In the genomic region with DNA sequence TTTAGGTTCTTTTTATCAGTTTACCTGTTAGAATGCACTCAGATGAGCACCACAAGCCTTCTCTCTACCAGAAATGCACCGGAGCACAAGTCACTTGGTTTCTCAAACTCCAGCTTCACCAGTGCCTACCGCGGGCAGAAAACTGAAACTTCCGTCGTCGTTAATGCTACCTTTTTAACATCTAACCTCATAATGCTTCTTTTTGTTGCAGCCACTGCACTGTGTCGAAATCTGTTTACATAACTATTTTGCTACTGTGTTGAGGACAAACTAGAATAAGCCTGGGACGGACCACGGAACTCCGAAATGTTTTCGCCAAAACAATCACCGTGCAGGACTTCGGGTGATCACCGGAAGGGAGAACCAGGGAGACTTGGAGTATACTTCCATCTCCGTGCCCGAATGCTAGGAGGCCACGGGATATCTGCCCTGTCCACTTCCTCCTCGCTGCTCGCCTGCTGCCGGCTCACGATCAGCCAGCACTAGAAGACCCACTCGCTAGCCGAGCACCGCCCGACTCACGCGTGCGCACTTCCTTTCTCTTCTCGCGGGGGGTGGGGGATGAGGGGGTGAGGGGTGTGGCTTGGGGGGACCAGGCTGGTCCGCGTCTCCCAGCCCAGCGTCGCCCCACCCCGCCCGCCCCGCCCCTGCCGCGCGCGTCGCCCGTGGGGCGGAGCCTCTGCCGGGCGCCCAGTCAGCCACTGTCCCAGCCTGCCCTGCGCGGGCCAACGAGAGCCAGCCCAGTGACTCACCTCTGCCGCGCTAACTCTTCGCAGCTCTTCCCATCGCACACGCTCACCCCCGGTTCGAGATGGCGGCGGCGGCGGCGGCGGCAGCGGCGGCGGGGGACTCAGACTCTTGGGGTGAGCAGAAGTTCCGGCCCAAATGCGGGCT, we compare ENCODE assay signal across 8 mouse cellular contexts. TPM values are rescaled to one million over a fixed set of nuclear protein-coding genes. Genes with fewer than 3 reads are reported as not detected.
DNase-seq lines count a peak whose midpoint lies in the region; ATAC-seq and TF ChIP-seq lines count a peak whose summit lies in the region.

Eif3j1 (plus strand) TSS at position 685 of the 894 bp plus-strand sequence.

- under 1% methylated on average over 48 of the region's 67 CpGs for WGBS in embryonic facial prominence, embryonic 13.5 days
- under 1% methylated on average over 64 of the region's 67 CpGs for WGBS in heart, adult 2 months
- WGBS in limb, embryonic 13.5 days, result under 1% methylated on average over 43 of the region's 67 CpGs
- under 1% methylated on average over 39 of the region's 67 CpGs for WGBS in midbrain, embryonic 16.5 days

- peak; percentile 88 for DNase-seq in 3134 (ENCODE audit: extremely low read depth, insufficient read length, low spot score)
- peak; percentile 92 to 94 for DNase-seq in adrenal gland, postnatal 36 days
- peak; percentile 92 to 94 for DNase-seq in heart, adult 2 months
- peak; percentile 81 to 87 for DNase-seq in kidney, adult 8-10 months
- peak; percentile 84 to 92 for DNase-seq in spleen, postnatal 10 days (ENCODE audit: low spot score in 2 of 2)

- ATAC-seq in embryonic facial prominence, embryonic 13.5 days (ENCODE audit: insufficient number of reproducible peaks, insufficient read depth, low FRiP score, low TSS enrichment, low read depth), result peak; percentile 100
- ATAC-seq in limb, embryonic 13.5 days (ENCODE audit: low FRiP score, low read depth), result peak; percentile 99
- ATAC-seq in midbrain, embryonic 16.5 days, result peak; percentile 100

- H3K9ac ChIP-seq in embryonic facial prominence, embryonic 13.5 days, result peak within 1 kb of the TSS; percentile 94
- peak within 1 kb of the TSS; percentile 84 for H3K9ac ChIP-seq in heart, adult 2 months (ENCODE audit: low read depth, low read length)
- peak within 1 kb of the TSS; percentile 96 for H3K9ac ChIP-seq in limb, embryonic 13.5 days
- peak within 1 kb of the TSS; percentile 86 for H3K9ac ChIP-seq in midbrain, embryonic 16.5 days (ENCODE audit: low read depth, low read length)

- H3K27ac ChIP-seq in embryonic facial prominence, embryonic 13.5 days, result peak within 1 kb of the TSS; percentile 88
- H3K27ac ChIP-seq in heart, adult 2 months, result peak within 1 kb of the TSS; percentile 98
- H3K27ac ChIP-seq in limb, embryonic 13.5 days, result peak within 1 kb of the TSS; percentile 89
- H3K27ac ChIP-seq in midbrain, embryonic 16.5 days (ENCODE audit: low read length), result peak within 1 kb of the TSS; percentile 80

- H3K36me3 ChIP-seq in embryonic facial prominence, embryonic 13.5 days, result peaks cover 5% of the 10 kb centered on the region; the same call in 1 of the 2 replicates
- H3K36me3 ChIP-seq in heart, adult 2 months (ENCODE audit: control insufficient read depth, insufficient read depth, low read length), result peaks cover 20% of the 10 kb centered on the region
- peaks cover 11% of the 10 kb centered on the region; the same call in 1 of the 2 replicates for H3K36me3 ChIP-seq in limb, embryonic 13.5 days
- no peaks in the 10 kb centered on the region for H3K36me3 ChIP-seq in midbrain, embryonic 16.5 days (ENCODE audit: control insufficient read depth, insufficient read depth, low read length)

- TF ChIP-seq POLR2A in heart, adult 2 months (IDR thresholded peaks at IDR 0.05; ENCODE audit: insufficient read depth, low read depth, low read length), result peak; percentile 100

- H3K4me3 ChIP-seq in embryonic facial prominence, embryonic 13.5 days, result peak within 1 kb of the TSS; percentile 93
- H3K4me3 ChIP-seq in heart, adult 2 months, result peak within 1 kb of the TSS; percentile 97
- H3K4me3 ChIP-seq in limb, embryonic 13.5 days, result peak within 1 kb of the TSS; percentile 98
- peak within 1 kb of the TSS; percentile 89 for H3K4me3 ChIP-seq in midbrain, embryonic 16.5 days (ENCODE audit: low read depth, low read length)

- TF ChIP-seq EP300 in heart, adult 2 months (IDR thresholded peaks at IDR 0.05; ENCODE audit: insufficient read depth, low read depth, low read length), result peak; percentile 69

- H3K4me1 ChIP-seq in embryonic facial prominence, embryonic 13.5 days, result peaks cover 13% of the 10 kb centered on the region; the same call in 1 of the 2 replicates
- H3K4me1 ChIP-seq in heart, adult 2 months (ENCODE audit: control insufficient read depth, insufficient read depth, low read length), result peaks cover 5% of the 10 kb centered on the region
- peaks cover 15% of the 10 kb centered on the region for H3K4me1 ChIP-seq in limb, embryonic 13.5 days
- peaks cover 17% of the 10 kb centered on the region for H3K4me1 ChIP-seq in midbrain, embryonic 16.5 days (ENCODE audit: control insufficient read depth, insufficient read depth, low read length)

- TF ChIP-seq CTCF in heart, adult 2 months (IDR thresholded peaks at IDR 0.05), result no peak

- H3K79me2 ChIP-seq in heart, adult 2 months (replicated peaks; ENCODE audit: control insufficient read depth, insufficient read depth, low read length), result no peaks in the 10 kb centered on the region

- no peaks in the 10 kb centered on the region for H3K27me3 ChIP-seq in embryonic facial prominence, embryonic 13.5 days
- H3K27me3 ChIP-seq in heart, adult 2 months (ENCODE audit: control insufficient read depth, insufficient read depth, low read length), result no peaks in the 10 kb centered on the region
- H3K27me3 ChIP-seq in limb, embryonic 13.5 days, result no peaks in the 10 kb centered on the region
- no peaks in the 10 kb centered on the region for H3K27me3 ChIP-seq in midbrain, embryonic 16.5 days (ENCODE audit: control insufficient read depth, insufficient read depth, low read depth, low read length)

- peak within 1 kb of the TSS; percentile 63 for H3K4me2 ChIP-seq in embryonic facial prominence, embryonic 13.5 days
- H3K4me2 ChIP-seq in limb, embryonic 13.5 days (replicated peaks), result peak within 1 kb of the TSS; percentile 79
- peak within 1 kb of the TSS; percentile 81 for H3K4me2 ChIP-seq in midbrain, embryonic 16.5 days (ENCODE audit: low read length)

- H3K9me3 ChIP-seq in embryonic facial prominence, embryonic 13.5 days, result no peaks in the 10 kb centered on the region
- no peaks in the 10 kb centered on the region for H3K9me3 ChIP-seq in limb, embryonic 13.5 days
- H3K9me3 ChIP-seq in midbrain, embryonic 16.5 days (replicated peaks; ENCODE audit: control insufficient read depth, low read length, poor library complexity, severe bottlenecking), result no peaks in the 10 kb centered on the region

- intact Hi-C loops in heart, adult 2 months (cut with DNase I), result loop anchor here (5.0 kb wide), 2 partner anchors 71 to 89 kb away; partner anchors contain the start of genes Ctdspl2, Mageb3 and Spg11

RNA-seq across cellular contexts. Expression of gene Eif3j1, which starts in this region (rescaled TPM):
- 10 to 100 TPM; 20.6 to 22.3 TPM for total RNA-seq in adrenal gland, postnatal 36 days (2021)
- 10.7 and 13.1 TPM in 2 replicates for polyA plus RNA-seq in embryonic facial prominence, embryonic 13.5 days (2015; fragmentation: Nextera tagmentation; extraction: Ambion mirVana)
- total RNA-seq in heart, adult 2 months (2021), result 10 to 100 TPM; 20.0 to 22.2 TPM
- 4.7 and 15.6 TPM in 2 replicates for polyA plus RNA-seq in heart, adult 2 months (2012; rRNA removed)
- polyA plus RNA-seq in limb, embryonic 13.5 days (2015; fragmentation: Nextera tagmentation; extraction: Ambion mirVana), result 12.2 and 12.9 TPM in 2 replicates
- 11.4 and 11.7 TPM in 2 replicates for polyA plus RNA-seq in midbrain, embryonic 16.5 days (2015; fragmentation: Nextera tagmentation; extraction: Ambion mirVana)

Comparison
In these comparisons a context has a peak if more than half of its experiments do, and no peak if none do; other contexts are left out.
1. Peak in every context shown above with its lines: DNase-seq, ATAC-seq, H3K4me3 ChIP-seq and H3K27ac ChIP-seq.